Mouse (Mus musculus) thymus, postnatal 0 days (tissue): ENCODE results near the gene Ets2. TPM values are rescaled to one million over a fixed set of nuclear protein-coding genes. Genes with fewer than 3 reads are reported as not detected.
A peak's percentile ranks its signal among the peaks of the same experiment; 100 is the strongest.

Experiments
- DNase-seq: peaks from one replicate; pipeline ENCODE4 v3.0.0-alpha.2; 2015; ENCODE audit warnings: low spot score
- polyA plus RNA-seq: library from polyadenylated mRNA; unstranded; fragments of >200 nt; fragmentation: Nextera tagmentation; extraction: Ambion mirVana; gene quantifications from 2 replicates; pipeline ENCODE4 v1.2.1, GENCODE M21; 2015

Ets2 gene
- polyA plus RNA-seq, 1 experiment from 2014 or later: 277 TPM

GRCm38 (mm10) chr16:95767246-95767645 is 65.4 kb downstream of the Ets2 start:
- DNase-seq: no peak

- peak; percentile 67 for DNase-seq
Measured at GRCm38 (mm10) chr16:95769066-95769995, 67.5 kb downstream of the Ets2 start.

GRCm38 (mm10) chr16:95769996-95770334 is 68.1 kb downstream of the Ets2 start:
- no peak for DNase-seq

GRCm38 (mm10) chr16:95770402-95770801 is 68.5 kb downstream of the Ets2 start:
- DNase-seq: peak; percentile 62

Other genes with a start within 250 kb of the Ets2 start
- 1.3 and 1.8 TPM in 2 replicates for gene Erg, start 115.5 kb upstream of the Ets2 start, polyA plus RNA-seq